Mouse (Mus musculus) lung, postnatal 36 days (tissue): Measurements from ENCODE around the gene Plch1.

Experiments
- DNase-seq: peaks from one replicate; pipeline ENCODE4 v3.0.0; 2022; ENCODE audit warnings: mixed read lengths

Gene Plch1

GRCm38 (mm10) chr3:63899309-63899695 lies at the start of gene Plch1:
Plch1 (minus strand) TSS chr3:63899472.
- DNase-seq = peak; percentile 54

GRCm38 (mm10) chr3:63941204-63941850 lies 42.1 kb upstream of the Plch1 start:
- DNase-seq = no peak

GRCm38 (mm10) chr3:63938928-63939327 lies 39.7 kb upstream of the Plch1 start:
- no peak for DNase-seq

GRCm38 (mm10) chr3:63928878-63929859 lies 29.9 kb upstream of the Plch1 start, which contains the start of gene E130311K13Rik:
E130311K13Rik (minus strand) TSS chr3:63929472.
- DNase-seq = peak; percentile 94

GRCm38 (mm10) chr3:63919634-63920033 lies 20.4 kb upstream of the Plch1 start:
- DNase-seq = peak; percentile 36

GRCm38 (mm10) chr3:63910301-63910700 lies 11.0 kb upstream of the Plch1 start:
- no peak for DNase-seq

GRCm38 (mm10) chr3:63905241-63905640 lies 6.0 kb upstream of the Plch1 start:
- DNase-seq = no peak

- DNase-seq = no peak
Observed at GRCm38 (mm10) chr3:63904157-63904556, 4.9 kb upstream of the Plch1 start.

GRCm38 (mm10) chr3:63900021-63900571 lies 824 bp upstream of the Plch1 start:
- no peak for DNase-seq

- peak; percentile 84 for DNase-seq
Observed at GRCm38 (mm10) chr3:63898581-63899308, 527 bp downstream of the Plch1 start.

- DNase-seq = no peak
Observed at GRCm38 (mm10) chr3:63897177-63897576, 2.1 kb downstream of the Plch1 start.

GRCm38 (mm10) chr3:63896303-63896702 lies 3.0 kb downstream of the Plch1 start:
- DNase-seq = peak; percentile 15

- DNase-seq = no peak
Observed at GRCm38 (mm10) chr3:63895786-63896185, 3.5 kb downstream of the Plch1 start.

GRCm38 (mm10) chr3:63893677-63894076 lies 5.6 kb downstream of the Plch1 start:
- DNase-seq = peak; percentile 36

- DNase-seq = no peak
Observed at GRCm38 (mm10) chr3:63892154-63892553, 7.1 kb downstream of the Plch1 start.

- DNase-seq = no peak
Observed at GRCm38 (mm10) chr3:63881065-63881464, 18.2 kb downstream of the Plch1 start.

GRCm38 (mm10) chr3:63878995-63879666 lies 20.1 kb downstream of the Plch1 start:
- DNase-seq = no peak

- no peak for DNase-seq
Observed at GRCm38 (mm10) chr3:63872818-63873217, 26.5 kb downstream of the Plch1 start.

GRCm38 (mm10) chr3:63871249-63871648 lies 28.0 kb downstream of the Plch1 start:
- peak; percentile 0 for DNase-seq

- peak; percentile 41 for DNase-seq
Observed at GRCm38 (mm10) chr3:63868285-63868684, 31.0 kb downstream of the Plch1 start.

GRCm38 (mm10) chr3:63865069-63865468 lies 34.2 kb downstream of the Plch1 start:
- DNase-seq = no peak

GRCm38 (mm10) chr3:63862716-63863115 lies 36.6 kb downstream of the Plch1 start:
- DNase-seq = no peak
